Mouse (Mus musculus) adrenal gland, postnatal 36 days (tissue): ENCODE results near the gene Nfix. TPM values are rescaled to one million over a fixed set of nuclear protein-coding genes. Genes with fewer than 3 reads are reported as not detected.

Experiments
- DNase-seq, 2 experiments: peaks; one replicate each; pipeline ENCODE4 v3.0.0; 2021; ENCODE audit warnings: mixed read lengths in 1 of 2
- total RNA-seq, 2 experiments: library from RNA; stranded (reverse); gene quantifications; 2 replicates each; pipeline ENCODE4 v1.2.3; 2021

Gene Nfix
- total RNA-seq, 2 experiments from 2014 or later: 99.9 to 108 TPM

GRCm38 (mm10) chr8:84668081-84668480 lies 132.1 kb downstream of the Nfix start:
- no peak for DNase-seq

- DNase-seq: no peak
Observed at GRCm38 (mm10) chr8:84665385-84665893, 134.7 kb downstream of the Nfix start.

- peak; percentile 87 for DNase-seq
Observed at GRCm38 (mm10) chr8:84664566-84665384, 135.4 kb downstream of the Nfix start.

GRCm38 (mm10) chr8:84663483-84664327 lies 136.4 kb downstream of the Nfix start:
- peak; percentile 97 to 98 for DNase-seq

- peak; percentile 95 to 96 for DNase-seq
Observed at GRCm38 (mm10) chr8:84662581-84663065, 137.5 kb downstream of the Nfix start, which contains the start of gene Ier2. Gene Ier2 (minus strand): TSS chr8:84662852.

- DNase-seq: peak; percentile 45 to 61
Observed at GRCm38 (mm10) chr8:84661961-84662571, 138.1 kb downstream of the Nfix start.

- peak; percentile 95 for DNase-seq
Observed at GRCm38 (mm10) chr8:84661458-84661871, 138.7 kb downstream of the Nfix start.

GRCm38 (mm10) chr8:84660819-84661457 lies 139.2 kb downstream of the Nfix start:
- peak; percentile 45 to 78 for DNase-seq

GRCm38 (mm10) chr8:84659936-84660818 lies 140.0 kb downstream of the Nfix start:
- DNase-seq: peak; percentile 59 to 76

GRCm38 (mm10) chr8:84658951-84659350 lies 141.2 kb downstream of the Nfix start:
- no peak for DNase-seq

- DNase-seq: no peak
Observed at GRCm38 (mm10) chr8:84657680-84658079, 142.5 kb downstream of the Nfix start.

GRCm38 (mm10) chr8:84657203-84657602 lies 142.9 kb downstream of the Nfix start:
- no peak for DNase-seq

- DNase-seq: peak; percentile 78 to 79
Observed at GRCm38 (mm10) chr8:84656641-84657126, 143.5 kb downstream of the Nfix start.

GRCm38 (mm10) chr8:84656191-84656525 lies 144.0 kb downstream of the Nfix start:
- DNase-seq: peak in 1 of 2 experiments; percentile 22

GRCm38 (mm10) chr8:84655336-84656190 lies 144.6 kb downstream of the Nfix start:
- DNase-seq: peak in 1 of 2 experiments; percentile 37

GRCm38 (mm10) chr8:84654597-84654996 lies 145.5 kb downstream of the Nfix start:
- DNase-seq: no peak

GRCm38 (mm10) chr8:84653092-84653631 lies 147.0 kb downstream of the Nfix start:
- no peak for DNase-seq

- no peak for DNase-seq
Observed at GRCm38 (mm10) chr8:84650213-84650612, 149.9 kb downstream of the Nfix start.
